Mouse (Mus musculus) erythroblast, embryonic 14.5 days (primary cell): ENCODE measurements around the gene Bmp2k.

Experiments
- GATA1 ChIP-seq: IDR thresholded peaks from 2 replicates; pipeline ENCODE4 v1.6.1; 2012; ENCODE audit warnings: low read length, inconsistent platforms, mixed read lengths
- TAL1 ChIP-seq: IDR thresholded peaks from 3 replicates; pipeline ENCODE4 v1.6.1; 2012; ENCODE audit warnings: low read length, inconsistent platforms, mixed read lengths

DNA sequence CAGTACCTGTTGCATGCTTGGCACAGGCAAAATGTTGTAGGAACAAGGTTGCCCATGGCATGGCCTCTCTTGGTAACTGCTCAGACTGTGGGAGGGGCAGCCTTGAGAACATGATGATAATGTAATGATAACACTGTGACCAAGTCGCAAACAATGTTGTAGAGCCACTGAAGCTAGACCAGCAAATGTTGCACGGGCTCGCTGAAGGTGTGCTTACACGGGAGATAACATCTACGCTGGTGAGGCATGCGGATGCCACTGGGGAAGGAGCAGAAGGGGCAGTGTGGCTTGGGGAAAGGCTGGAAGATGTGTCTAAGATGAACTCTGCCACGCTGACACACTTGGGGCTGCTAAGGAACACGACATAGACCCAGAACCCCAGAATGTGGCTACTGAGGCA is 102.5 kb downstream of the Bmp2k start:
- TF ChIP-seq TAL1 (no peak), GATA1 (no peak)
